10 mouse cellular contexts compared by ENCODE assay signal in genomic region chr13:52778848-52779247, GRCm38 (mm10).
"Had no signal": no experiment of that assay in that cellular context is flagged by ENCODE, and none has a peak within 500 bp of the region (broad histone marks: within the 10 kb centered on the region; RNA-seq: fewer than 3 reads in every experiment).

No protein-coding gene starts in this region.

- H3K36me3 ChIP-seq: liver, embryonic 12.5 days; midbrain, embryonic 12.5 days had no signal

- H3K9ac ChIP-seq: liver, embryonic 12.5 days; midbrain, embryonic 12.5 days had no signal

- H3K27me3 ChIP-seq: liver, embryonic 12.5 days; midbrain, embryonic 12.5 days had no signal

- H3K4me2 ChIP-seq: liver, embryonic 12.5 days; midbrain, embryonic 12.5 days had no signal

- H3K4me1 ChIP-seq: liver, embryonic 12.5 days; midbrain, embryonic 12.5 days had no signal

- H3K27ac ChIP-seq: liver, embryonic 12.5 days; midbrain, embryonic 12.5 days; stomach, postnatal 0 days had no signal

- H3K9me3 ChIP-seq: liver, embryonic 12.5 days; midbrain, embryonic 12.5 days had no signal

- DNase-seq: kidney, postnatal 36 days; layer of hippocampus, adult 9-11 months; layer of hippocampus, postnatal 36 days; right cerebral cortex, adult 18-20 months; right cerebral cortex, postnatal 25 days had no signal

- H3K4me3 ChIP-seq: liver, embryonic 12.5 days; midbrain, embryonic 12.5 days had no signal

- ATAC-seq: intestine, embryonic 16.5 days; liver, embryonic 12.5 days; lung, postnatal 0 days had no signal
